Mouse (Mus musculus) 416B (cell line): ENCODE measurements around the gene Cpa3.

Source experiments
- DNase-seq: peaks from one replicate; pipeline ENCODE4 v3.0.0; 2011; ENCODE audit warnings: low read depth

The Cpa3 gene

DNA sequence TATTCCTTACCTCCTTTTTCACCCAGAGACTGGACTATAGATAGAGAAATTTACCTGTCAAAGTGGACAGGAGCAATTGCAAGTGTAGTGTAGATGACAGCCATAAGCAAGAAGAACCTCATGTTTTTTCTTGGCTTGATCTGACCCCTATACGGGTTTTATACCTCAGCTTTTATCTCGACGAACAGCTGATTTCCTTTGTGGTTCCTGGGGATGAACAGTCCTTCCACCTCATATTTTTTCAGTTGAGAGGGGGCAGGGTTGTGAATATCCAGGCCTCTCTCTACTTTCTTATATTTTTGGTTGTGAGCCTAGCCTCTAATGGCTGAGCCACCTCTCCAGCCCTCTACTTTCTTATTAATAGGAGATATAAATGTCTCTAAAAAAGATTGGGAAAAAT is at the start of gene Cpa3:
Cpa3 (minus strand) TSS at position 132 of the 400 bp plus-strand sequence.
- DNase-seq = peak; percentile 96

DNA sequence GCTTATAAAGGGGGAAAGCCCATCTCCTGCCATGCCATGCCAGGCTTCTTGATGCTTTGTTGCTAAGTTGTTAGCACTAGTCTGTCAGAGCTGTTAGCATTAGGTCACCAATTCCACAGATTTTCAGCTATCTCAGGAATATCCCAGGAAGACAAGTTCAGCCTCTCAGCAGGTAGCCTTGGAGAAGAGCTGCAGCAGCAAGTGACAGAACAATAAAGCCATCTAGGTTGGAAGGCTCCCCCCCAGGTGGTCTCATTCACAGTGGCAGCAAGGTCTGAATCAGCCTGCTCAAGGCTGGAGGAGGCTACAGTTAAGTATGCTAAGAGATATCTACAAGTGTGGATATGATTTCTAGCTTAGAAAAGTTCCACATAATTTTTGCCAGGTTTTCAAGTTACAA is 49.4 kb upstream of the Cpa3 start:
- DNase-seq = no peak

DNA sequence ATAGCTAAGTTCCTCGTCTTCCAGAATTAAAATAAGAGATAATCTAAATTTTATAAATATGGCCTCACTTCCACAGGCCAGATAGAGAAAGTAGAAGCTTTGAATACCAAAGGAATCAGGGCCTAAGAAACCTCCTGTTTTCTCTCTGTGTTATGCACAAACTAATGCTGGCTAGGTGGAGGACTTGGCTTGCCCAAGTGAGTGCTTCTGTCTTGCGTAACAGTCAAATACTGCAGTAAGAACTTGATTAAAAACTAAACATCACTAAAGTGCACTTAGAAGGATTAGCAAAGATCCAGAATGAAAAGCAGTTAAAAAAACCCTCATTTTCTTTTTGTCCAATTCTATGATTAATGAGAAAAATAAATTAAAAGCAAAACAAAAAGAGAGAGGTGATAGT is 46.8 kb upstream of the Cpa3 start:
- DNase-seq = peak; percentile 15

DNA sequence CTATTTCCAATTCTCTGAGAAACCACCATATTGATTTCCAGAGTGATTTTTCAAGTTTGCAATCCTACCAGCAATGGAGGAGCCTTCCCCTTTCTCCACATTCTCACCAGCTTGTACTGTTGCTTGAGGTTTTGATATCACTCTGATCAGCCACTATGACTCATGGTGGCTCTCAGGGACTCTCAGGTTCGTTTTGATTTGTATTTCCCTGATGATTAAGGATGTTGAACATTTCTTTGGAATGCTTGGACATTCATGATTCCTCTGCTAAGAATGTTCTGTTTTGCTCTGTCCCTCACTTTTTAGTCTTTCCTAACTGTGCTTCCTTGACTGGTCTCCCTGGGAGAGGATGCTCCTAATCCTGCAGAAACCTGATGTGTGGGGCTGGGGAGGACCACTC is 39.8 kb upstream of the Cpa3 start:
- peak; percentile 68 for DNase-seq

DNA sequence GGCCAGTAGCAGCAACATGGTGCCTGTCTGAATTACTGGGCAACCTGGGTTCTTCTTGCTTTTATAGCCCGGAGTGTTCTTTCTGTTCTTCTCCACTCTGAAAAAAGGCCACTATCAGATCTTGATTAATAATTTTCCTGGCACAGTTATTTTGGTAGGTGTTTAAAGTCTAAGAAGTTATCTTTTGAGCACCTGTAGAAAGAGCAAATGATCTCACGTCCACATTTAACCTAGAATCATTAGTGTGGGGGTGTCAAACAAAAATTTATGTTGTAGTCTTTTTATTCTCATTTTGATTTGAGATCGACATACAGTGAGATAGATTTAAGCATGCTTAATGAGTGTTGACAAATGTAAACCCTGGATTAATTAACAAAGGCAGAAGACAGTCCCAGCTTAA is 33.7 kb upstream of the Cpa3 start, which contains the start of gene Cpb1:
Cpb1 (minus strand) TSS at position 101 of the 400 bp plus-strand sequence.
- no peak for DNase-seq

DNA sequence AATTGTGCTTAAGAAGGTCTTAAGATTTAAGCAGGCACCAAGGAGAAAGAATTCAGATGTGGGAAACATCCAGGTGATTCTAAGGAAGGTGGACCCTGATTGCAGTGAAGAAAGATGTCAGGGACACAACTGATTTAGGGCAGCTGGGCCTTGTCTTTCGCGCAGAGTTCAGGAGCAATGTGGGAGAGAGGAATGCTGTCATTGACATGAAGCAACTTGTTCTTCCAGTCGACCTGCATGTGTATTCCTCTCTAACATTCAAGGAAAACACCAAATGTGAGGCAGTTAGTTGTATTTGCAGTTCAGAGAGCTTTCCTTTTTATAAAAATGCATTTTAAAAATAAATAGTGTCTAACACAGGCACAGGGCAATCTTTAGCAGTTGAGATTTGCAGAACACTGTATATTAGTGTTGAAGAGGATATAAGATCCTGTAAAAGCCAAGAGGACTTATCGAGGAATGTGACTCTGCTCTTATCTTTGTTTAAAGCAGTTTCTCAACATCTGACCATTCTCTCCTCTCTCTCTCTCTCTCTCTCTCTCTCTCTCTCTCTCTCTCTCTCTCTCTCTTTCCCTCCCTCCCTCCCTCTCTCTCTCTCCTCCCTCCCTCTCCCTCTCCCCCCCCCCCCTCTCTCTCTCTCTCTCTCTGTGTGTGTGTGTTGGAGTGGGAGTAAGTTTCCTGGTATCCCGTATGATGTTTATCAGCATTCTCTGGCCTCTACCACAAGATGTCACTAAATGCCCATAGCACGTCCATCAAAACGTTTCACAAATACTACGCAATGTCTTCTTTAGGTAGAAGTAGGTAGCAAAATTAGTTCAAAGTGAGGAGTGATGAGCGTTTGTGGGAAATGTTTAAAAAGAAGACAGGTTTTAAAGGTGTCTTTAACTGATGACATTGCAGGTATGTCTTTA is 12.8 kb upstream of the Cpa3 start:
- DNase-seq = peak; percentile 78

DNA sequence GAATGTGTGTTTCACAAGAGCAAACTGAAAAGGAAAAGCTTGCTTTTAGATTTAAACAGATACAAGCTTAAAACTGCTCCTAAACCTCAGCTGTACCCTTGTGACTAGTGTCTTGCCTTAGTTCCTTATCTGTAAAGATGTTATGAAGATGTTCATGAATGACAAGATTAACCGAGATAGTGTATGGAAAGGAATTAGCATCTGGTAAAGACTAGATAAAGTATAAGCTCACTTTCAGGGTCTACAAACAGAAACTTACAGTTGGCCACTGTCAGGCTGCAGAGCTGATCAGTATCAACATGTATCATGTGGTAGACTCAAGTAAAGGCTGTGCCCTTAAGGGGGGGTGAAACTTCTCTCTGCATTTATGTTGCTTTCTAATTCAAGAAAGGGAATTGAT is 1.9 kb upstream of the Cpa3 start:
- DNase-seq = peak; percentile 94

DNA sequence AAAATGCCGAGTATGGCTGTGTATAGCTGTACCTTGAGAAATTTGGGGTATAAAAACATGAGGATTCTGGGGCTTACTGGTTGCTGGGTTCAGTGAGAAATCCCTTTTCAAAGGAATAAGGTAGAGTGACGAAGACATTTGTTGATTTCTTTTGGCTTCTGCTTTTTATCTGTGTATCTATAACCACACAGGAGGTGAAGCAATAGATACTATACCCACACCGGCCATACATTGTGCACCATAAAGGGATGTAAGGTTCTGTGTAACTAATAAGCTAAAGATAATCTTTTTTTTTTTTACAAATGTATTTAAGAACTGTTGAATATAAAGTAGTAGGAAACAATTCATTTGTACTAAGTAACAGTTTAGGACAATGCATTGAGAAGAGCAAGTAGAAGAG is 2.2 kb downstream of the Cpa3 start:
- DNase-seq = peak; percentile 80

DNA sequence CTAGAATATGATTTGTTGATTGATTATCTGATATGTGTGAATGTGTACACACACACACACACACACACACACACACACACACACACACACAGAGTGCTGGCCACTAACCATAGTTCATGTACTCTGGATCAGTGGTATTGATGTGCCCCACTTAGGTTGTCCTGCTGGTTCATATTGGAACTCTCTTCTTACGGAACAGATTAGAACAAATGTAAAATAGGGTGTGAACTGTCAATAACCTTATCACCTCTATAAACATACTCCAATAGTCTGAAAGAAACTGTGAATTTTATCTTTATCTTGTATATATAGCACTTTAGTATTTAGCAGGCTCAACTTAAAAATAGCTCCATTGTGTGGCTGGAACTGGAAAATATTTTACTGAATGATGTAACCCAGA is 5.0 kb downstream of the Cpa3 start:
- no peak for DNase-seq

DNA sequence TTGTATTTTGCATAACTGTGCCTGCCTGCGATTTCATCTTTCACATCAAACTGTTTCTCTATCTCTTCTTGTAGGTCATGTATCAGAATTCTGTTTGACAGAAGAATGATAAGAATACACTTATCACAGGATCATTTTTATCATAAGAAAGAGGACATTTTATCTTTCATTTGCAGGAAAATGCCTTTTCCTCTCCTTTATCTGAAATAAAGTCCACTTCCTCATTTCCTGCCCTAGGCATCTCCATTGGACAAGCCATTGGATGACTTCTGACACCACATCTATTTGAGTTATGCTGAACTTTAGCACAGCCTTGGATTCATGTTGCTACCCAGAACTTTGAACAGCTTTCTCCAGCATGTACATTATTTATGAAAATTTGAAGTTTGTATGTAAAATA is 13.0 kb downstream of the Cpa3 start:
- DNase-seq = peak; percentile 85

DNA sequence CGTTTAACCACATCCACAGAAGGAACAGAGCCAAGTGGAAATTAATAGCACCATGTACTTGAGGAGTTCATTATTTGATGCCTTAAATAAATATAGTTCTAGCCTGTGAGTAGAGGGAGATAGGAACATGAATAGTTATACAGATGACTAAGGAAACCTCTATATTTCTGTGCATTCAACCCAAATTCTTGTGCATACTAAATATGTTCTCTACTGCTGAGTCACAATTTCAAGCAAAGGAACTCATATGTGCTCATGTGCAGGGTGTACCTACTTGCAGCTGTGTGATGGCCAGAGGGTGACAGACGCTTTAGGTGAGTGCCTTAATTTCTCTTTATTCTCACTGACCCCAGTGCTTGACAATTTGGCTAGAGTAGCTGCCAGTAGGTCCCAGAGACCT is 16.6 kb downstream of the Cpa3 start:
- peak; percentile 30 for DNase-seq

DNA sequence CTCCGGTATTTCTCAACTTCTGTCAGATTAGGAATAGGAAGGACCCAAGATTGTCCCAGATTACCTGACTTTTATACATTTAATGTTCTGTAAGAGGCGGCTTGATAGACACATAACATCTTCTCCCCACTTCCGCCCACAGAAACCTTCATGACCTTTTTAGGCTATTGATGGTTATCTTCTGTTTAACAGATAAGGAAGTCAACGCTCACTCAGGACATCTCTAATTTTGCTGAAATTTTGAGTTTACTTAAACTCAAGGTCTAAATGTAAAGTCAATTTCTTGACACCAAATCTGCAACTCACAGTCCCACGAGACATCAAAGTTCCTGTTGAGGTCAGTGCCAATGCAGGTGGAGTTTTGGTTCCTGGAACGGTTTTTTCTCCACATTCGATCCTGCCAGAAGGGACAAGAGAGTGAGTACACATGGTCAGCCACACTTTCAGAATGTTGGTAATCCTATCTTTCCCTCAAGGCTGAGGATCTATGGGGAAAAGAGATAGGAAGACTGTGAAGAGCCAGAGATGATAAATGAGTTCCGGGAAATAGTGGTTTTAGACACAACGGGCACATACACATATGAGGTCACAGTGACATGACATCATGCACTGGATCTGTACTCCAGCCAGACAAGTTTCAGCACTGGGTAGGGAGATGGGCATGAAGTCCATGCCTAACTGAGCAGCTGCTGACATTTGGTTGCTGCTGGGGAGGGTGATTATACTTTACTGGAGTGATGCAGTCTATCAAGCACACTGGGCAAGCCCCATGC is 18.9 kb downstream of the Cpa3 start:
- peak; percentile 67 for DNase-seq

DNA sequence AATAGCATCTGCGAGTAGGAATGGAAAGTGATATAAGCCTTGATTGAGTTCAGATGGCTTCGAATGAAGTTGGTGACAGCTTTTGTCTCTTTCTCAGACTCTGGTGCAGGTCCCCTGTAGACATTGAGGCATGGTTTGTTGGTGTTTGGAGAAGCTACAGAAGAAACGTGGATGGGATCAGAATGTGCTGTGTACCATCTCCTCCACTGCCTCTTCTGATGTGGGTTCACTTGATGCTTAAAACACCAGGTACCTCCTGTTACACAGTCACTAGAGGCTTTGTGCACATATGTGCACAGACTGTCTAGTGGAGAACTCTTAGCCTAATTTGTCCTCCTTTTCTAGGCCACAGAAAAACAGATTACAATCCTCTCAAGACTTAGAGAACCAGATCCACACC is 19.8 kb downstream of the Cpa3 start:
- no peak for DNase-seq

DNA sequence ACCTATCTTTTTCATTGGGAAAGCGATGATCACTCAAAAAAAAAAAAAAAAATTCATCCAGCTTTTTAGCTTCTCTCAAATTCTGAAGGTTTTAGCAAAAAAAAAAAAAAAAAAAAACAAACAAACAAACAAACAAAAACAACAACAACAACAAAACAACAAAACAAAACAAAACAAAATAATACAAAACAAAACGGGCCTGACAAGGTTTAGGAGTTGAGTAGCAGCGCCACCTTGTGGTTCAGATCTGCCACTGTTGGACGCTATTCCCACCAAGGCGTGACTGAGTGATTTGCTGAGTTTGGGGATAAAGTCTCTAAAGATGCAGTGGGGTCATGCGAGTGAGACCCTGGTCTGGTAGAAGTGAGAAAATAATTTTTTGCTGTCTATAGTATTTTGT is 43.1 kb downstream of the Cpa3 start:
- DNase-seq = peak; percentile 82

DNA sequence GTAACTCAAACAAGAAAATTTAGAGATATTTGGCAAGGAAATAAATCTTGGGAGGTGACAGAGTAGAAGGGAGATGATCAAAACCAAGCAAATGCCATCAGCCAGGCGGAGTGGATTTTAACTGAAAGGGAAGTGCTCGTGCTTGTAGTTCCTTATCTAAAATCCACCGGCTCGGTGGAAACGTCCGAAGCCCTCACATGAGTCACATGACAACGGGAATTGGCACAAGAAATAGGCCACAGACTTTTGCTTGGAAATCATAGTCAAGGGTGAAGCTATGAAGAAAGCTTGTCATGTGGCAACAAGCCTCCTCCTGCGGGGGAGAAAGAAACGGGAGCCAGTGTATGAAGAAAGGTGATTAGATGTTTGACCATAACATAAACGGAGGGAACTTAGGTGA is 44.1 kb downstream of the Cpa3 start:
- DNase-seq = peak; percentile 86

DNA sequence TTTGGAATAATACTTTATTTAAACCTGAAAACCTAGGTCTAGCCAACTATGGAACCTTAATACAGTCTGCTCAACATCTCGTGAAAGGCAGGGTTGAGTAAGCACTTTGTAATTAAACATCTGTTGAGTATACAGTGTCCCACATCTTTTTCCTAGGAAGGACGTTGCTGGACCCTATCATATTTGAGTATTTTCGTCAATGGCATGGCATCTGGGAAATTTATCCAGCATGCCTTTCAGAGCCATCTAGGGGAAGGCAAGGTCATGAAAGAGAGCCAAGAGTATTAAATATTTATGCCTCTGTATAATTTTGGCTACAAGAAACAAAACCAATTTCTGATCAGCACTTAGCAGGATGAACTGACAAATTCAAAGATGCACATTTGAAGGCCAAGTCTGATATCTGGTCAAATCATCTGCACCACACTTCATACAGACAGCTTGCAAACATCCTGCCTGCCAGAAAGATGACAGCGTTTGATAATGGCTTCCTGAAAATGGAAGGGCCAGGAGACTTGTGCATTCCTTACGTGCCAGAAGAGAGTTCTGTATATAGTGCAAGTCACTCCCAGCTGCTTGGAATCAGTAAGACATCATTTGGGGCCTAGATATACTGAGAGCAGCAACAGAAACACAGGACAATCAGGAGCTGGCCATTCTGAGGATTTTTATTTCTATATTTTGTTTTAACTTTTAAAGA is 52.9 kb downstream of the Cpa3 start:
- peak; percentile 89 for DNase-seq

DNA sequence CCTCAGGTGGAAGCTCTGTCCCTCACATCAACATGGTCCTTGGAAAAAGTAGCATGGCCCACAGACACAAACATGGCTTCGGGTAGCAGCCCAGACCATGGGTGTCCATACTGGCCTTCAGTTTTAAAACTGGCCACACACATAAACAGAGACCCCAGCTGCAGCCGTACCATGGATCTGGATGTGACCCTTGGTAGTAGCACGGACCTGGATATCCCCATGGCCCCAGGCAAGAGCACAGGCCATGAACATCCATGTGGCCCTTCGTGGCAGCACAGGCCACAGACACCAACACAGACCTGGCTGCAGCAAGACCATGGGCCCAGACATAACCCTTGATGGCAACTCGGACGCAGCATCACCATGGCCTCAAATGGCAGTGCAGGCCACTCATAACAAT is 69.6 kb downstream of the Cpa3 start:
- DNase-seq = no peak

DNA sequence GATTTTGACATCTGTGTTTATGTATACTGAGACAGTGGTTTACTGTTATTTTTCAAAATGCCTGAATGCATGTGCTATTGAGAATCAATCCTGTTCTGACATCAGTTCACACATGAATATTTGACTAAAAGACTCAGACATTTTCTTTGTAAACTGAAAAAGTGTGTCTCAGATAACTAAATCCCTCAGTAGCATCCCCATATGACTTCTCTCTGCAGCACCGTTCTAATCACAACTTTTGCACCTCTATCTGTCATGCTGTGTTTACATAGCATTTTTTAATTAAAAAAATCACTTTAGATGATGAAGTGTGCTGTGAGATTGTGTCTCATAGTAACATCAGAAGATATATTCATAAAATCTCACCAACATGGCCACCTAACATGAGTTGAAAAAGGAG is 74.5 kb downstream of the Cpa3 start:
- DNase-seq = no peak
